Mouse (Mus musculus) bone marrow macrophage, adult 2 months (primary cell): Measurements from ENCODE around the gene Zdbf2.

Experiments
- CTCF ChIP-seq: IDR thresholded peaks from 2 replicates; pipeline ENCODE4 v1.5.1; 2012; ENCODE audit warnings: low read depth, mild to moderate bottlenecking, low read length, moderate library complexity
- POLR2A ChIP-seq: IDR thresholded peaks from 2 replicates; pipeline ENCODE4 v1.6.1; 2012; ENCODE audit warnings: mild to moderate bottlenecking, low read depth, low read length, borderline replicate concordance

DNA sequence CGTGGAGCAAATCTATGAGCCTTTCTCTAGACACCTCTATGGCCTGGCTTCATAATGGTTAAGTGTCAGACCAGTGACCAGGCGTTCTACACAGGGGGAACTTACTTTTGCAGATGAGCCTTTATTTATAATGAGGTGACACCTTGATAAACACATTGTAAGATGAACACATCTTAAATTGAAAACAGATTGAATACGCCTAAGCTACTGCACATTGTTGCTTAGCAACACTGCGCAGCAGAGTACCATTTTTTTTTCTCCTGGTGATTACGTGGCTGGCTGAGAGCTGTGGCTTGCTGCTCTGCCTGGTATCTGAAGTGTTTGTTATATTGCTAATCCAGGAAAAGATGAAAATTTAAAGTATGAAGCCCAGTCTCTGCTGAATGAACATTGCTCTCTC lies 17.0 kb upstream of the Zdbf2 start:
- TF ChIP-seq CTCF (no peak), POLR2A (no peak)
